Mouse (Mus musculus) liver, embryonic 14.5 days (tissue): ENCODE measurements around the gene Lao1.

Source experiments
- CTCF ChIP-seq: IDR thresholded peaks from 2 replicates; pipeline ENCODE4 v1.5.1; 2016; ENCODE audit warnings: antibody characterized with exemption, low read depth, control low read depth
- EP300 ChIP-seq: IDR thresholded peaks from 2 replicates; pipeline ENCODE4 v1.6.1; 2016; ENCODE audit warnings: antibody characterized with exemption, low read depth

DNA sequence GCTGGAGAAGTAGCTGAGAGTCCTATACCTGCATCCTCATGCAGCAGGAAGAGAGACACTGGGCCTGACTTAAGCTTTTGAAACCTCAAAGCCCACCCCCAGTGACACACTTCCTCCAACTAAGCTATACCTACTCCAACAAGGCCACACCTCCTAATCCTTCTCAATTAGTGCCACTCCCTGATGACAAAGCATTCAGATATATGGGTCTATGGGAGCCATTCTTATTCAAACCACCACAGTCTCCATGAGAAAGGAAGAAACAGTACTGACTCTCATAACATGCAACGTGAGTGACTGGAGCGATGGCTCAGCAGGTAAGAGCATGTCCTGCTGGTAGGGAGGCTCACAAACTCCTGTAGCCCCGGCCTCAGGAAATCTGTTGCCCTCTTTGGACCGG lies 23.9 kb downstream of the Lao1 start:
- TF ChIP-seq CTCF (no peak), EP300 (no peak)
